Mouse (Mus musculus): ENCODE results near the gene Camkk1. TPM values are rescaled to one million over a fixed set of nuclear protein-coding genes. Genes with fewer than 3 reads are reported as not detected.

Gene Camkk1
- total RNA-seq, 2 experiments from 2014 or later, result 173 to 177 TPM

DNA sequence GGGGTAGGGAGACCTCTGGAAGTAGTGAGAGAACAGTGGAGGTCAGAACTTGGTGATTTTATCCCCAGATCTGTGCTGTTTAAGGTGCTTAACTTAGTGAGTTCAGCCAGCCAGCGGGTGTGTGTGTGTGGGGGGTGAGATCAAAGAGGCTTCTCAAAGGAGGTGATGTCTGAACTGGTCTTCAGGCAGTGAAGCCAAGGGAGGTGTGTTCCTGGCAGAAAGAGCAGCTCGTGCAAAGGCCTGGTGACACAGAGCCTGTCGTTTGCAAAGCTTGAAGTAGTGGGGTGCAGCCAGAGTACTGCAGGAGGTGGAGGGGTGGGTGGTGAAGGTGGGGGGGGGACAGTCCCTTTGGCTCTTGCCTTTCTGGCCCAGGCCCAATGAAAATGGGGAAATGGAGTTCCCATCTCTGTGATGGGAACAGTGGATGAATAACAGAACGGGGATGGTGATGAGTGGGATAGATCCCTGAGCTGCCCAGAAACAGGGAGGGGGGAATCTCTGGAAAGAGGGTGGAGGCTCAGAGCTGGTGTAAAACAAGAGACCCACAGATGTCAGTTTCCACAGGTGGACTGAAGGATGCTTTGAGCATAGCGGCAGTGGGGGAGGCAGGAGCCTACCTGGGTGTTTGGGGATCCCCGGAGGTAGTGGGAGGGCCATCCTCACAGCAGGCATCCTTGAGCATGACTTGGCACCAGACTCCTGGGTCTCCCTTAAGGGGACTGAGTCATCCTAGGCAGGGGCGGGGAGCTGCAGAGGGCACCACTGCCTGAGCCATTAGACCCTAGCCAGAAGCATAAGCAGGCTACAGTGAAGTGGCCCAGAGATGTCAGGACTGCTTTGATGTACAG is 2.4 kb downstream of the Camkk1 start:
- H3K27ac ChIP-seq, result peak overlapping the region; percentile 98
- peak overlapping the region; percentile 96 for H3K4me3 ChIP-seq
- no peak for DNase-seq (ENCODE audit: low spot score in 2 of 2)
- TF ChIP-seq CTCF (conservative IDR thresholded peaks at IDR 0.05), result no peak

DNA sequence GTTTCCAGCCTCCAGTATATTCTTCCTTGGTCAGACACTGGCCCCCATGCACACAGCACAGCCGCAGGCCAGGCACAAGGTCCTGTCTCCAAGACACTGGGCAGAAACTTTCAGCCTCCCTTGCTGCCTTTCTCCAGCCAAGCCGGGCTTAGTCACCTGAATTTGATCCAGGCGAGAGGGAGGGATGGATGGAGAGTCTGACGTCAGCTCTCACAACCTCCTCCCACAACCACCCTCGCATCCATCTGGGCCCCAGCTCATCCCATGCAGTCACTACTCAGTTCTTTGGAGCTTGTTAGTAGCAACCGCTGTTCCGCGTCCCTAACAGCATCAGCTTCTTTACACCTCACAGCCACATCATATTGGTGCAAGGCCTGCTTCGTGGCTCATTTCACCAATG is 4.3 kb downstream of the Camkk1 start:
- peak overlapping the region; percentile 98 for H3K27ac ChIP-seq
- no peak for TF ChIP-seq CTCF (conservative IDR thresholded peaks at IDR 0.05)
- DNase-seq (ENCODE audit: low spot score in 2 of 2), result peak; percentile 86 to 92
- peak overlapping the region; percentile 96 for H3K4me3 ChIP-seq

DNA sequence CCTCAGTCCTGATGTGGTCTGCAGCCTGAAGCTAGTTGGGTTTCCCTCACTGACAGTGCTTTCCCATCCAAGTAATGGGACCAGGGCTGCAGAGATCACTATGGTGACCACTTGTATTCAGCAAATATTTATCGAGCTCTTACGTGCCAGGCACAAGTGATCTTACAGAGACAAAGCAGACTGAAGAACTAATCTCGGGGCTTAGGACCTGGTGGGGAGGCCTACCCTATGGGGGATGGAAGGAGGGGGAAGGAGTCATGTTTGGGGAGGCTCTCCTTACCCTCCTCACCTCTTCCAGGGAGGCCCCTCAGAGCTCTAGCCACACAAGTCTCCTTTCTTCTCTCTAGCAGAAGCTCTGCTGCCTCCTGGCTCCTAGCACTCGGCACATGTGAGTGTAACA is 5.0 kb downstream of the Camkk1 start:
- no peak for TF ChIP-seq CTCF (conservative IDR thresholded peaks at IDR 0.05)
- Histone ChIP-seq H3K4me3 (no peak overlapping the region), H3K27ac (peak overlapping the region; percentile 98)
- DNase-seq (ENCODE audit: low spot score in 2 of 2), result no peak

GRCm38 (mm10) chr11:73024236-73024904 is 5.6 kb downstream of the Camkk1 start:
- DNase-seq (ENCODE audit: low spot score in 2 of 2), result no peak
- Histone ChIP-seq H3K4me3 (no peak overlapping the region; the same call in 1 of the 2 replicates), H3K27ac (peak overlapping the region; percentile 98)
- TF ChIP-seq CTCF (conservative IDR thresholded peaks at IDR 0.05), result no peak

- Histone ChIP-seq H3K27ac (no peak overlapping the region), H3K4me3 (no peak overlapping the region)
- no peak for TF ChIP-seq CTCF (conservative IDR thresholded peaks at IDR 0.05)
- DNase-seq (ENCODE audit: low spot score in 2 of 2), result no peak
These were observed 8.2 kb downstream of the Camkk1 start for GRCm38 (mm10) chr11:73026961-73027360.

GRCm38 (mm10) chr11:73030821-73031498 is 12.2 kb downstream of the Camkk1 start:
- Histone ChIP-seq H3K4me3 (peak overlapping the region; percentile 44), H3K27ac (peak overlapping the region; percentile 77)
- peak; percentile 40 for TF ChIP-seq CTCF (conservative IDR thresholded peaks at IDR 0.05)
- DNase-seq (ENCODE audit: low spot score in 2 of 2), result peak; percentile 83 to 93

DNA sequence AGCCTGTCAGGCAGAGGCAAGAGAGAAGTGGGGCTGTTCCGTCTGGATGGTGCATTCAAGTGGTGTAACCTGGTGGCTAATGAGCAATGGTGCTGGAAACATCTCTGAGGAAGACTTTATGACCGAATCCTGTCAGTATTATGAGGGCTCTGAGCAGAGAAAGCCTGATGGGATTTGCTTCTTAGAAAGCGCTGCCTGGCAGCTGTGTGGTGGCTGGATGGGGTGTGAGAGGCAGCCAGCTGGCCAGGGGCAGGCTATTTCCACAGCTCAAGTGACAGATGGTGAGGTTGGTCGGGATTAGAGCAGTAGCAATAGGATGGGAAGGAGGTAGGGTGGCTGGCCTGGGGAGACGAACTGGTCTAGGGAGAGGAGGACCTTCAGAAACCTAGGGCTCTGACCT is 12.7 kb downstream of the Camkk1 start:
- H3K27ac ChIP-seq, result peak overlapping the region; percentile 77
- no peak for TF ChIP-seq CTCF (conservative IDR thresholded peaks at IDR 0.05)
- no peak for DNase-seq (ENCODE audit: low spot score in 2 of 2)

GRCm38 (mm10) chr11:73036077-73036476 is 17.3 kb downstream of the Camkk1 start:
- TF ChIP-seq CTCF (conservative IDR thresholded peaks at IDR 0.05), result no peak
- peak overlapping the region; percentile 39; the same call in 1 of the 2 replicates for H3K27ac ChIP-seq
- no peak for DNase-seq (ENCODE audit: low spot score in 2 of 2)
- no peak overlapping the region for H3K4me3 ChIP-seq

More for the DNA sequence above, 12.7 kb downstream of the Camkk1 start:
- peak overlapping the region; percentile 44 for H3K4me3 ChIP-seq

DNA sequence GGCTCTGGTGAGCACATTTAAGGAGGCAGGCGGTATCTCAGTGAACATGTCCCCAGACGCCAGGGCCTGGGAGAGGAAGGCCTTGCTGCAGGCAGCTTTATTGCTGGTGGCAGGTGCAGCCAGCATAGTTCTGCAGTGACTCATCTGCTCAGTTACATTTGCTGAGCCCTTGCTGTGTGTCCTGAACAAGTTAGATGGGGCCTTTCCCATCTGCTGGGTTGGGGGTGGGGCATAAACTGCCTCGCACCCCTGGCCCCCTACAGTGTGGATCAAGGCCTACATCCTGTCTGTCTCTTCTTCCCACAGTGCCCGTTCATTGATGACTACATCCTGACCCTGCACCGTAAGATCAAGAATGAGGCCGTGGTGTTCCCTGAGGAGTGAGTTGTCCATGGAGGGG is 18.1 kb downstream of the Camkk1 start:
- no peak for DNase-seq (ENCODE audit: low spot score in 2 of 2)
- peak overlapping the region; percentile 39; the same call in 1 of the 2 replicates for H3K27ac ChIP-seq
- peak; percentile 33; the same call in 1 of the 2 replicates for TF ChIP-seq CTCF (conservative IDR thresholded peaks at IDR 0.05)
- H3K4me3 ChIP-seq, result no peak overlapping the region

DNA sequence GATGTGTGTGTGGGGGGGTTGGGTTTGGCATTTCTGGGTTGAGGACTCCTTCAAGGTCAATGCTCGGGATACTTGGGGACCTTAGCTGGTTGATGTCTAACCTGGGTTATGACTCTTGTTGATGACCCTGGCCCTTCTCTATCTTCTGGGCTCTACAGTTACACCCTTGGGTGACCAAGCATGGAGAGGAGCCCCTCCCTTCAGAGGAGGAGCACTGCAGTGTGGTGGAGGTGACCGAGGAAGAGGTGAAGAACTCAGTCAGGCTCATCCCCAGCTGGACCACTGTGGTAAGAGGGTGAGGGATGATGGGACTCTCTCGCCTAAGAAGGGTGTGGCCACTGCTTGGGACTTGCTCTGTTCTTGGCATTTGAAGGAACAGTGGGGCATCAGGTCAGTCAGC is 18.9 kb downstream of the Camkk1 start:
- Histone ChIP-seq H3K27ac (no peak overlapping the region), H3K4me3 (no peak overlapping the region)
- DNase-seq (ENCODE audit: low spot score in 2 of 2), result no peak
- TF ChIP-seq CTCF (conservative IDR thresholded peaks at IDR 0.05), result no peak

DNA sequence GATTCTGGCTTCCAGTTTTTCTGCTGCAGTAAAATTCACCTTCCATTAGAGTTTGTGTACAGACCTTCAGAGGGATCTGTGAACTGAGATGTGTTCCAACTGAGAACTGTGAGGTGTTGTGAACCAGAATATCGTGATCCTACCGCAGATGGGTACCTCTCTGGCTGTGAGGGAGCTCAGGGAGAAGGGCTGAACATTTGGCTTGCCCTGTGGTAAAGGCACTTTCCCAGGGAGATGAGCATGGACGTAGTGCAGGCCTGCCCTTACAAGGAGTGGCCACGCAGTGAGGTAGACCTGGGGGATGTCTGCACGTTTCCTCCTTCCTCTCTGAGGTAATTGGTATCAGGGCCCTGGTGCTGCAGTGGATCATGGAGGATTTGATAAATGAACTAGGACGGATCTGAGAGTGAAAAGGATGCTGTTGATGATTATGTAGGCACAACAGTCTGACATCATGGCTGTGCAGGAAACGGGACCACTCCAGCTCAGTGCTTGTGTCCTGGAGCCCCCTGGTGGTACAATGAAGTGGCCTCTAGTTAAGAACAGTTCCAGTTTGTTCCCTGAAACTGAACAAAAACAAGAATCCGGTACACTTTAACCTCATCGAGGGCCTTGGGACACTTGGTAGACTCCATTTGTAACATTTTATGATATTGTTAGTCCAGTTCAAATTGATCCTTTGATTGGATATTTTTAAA is 20.4 kb downstream of the Camkk1 start:
- Histone ChIP-seq H3K27ac (peak overlapping the region; percentile 12; the same call in 1 of the 2 replicates), H3K4me3 (no peak overlapping the region)
- DNase-seq (ENCODE audit: low spot score in 2 of 2), result peak in 1 of 2 experiments; percentile 59
- peak; percentile 89 for TF ChIP-seq CTCF (conservative IDR thresholded peaks at IDR 0.05)

- H3K27ac ChIP-seq, result no peak overlapping the region
- TF ChIP-seq CTCF (conservative IDR thresholded peaks at IDR 0.05), result no peak
These were observed 25.5 kb downstream of the Camkk1 start for GRCm38 (mm10) chr11:73044229-73044755.

More at GRCm38 (mm10) chr11:73044229-73044755, 25.5 kb downstream of the Camkk1 start:
- DNase-seq (ENCODE audit: low spot score in 2 of 2), result no peak
- no peak overlapping the region for H3K4me3 ChIP-seq

All from layer of hippocampus, adult 2 months (tissue).